Mouse (Mus musculus) cerebellum, adult 9-11 months (tissue): ENCODE measurements at regions not wholly inside any gene's neighbourhood (a gene's known extent, or its start where the extent isn't known, plus 50 kb on each side); places are given as distances from the start of the nearest gene placed in this dataset.
A peak's percentile ranks its signal among the peaks of the same experiment; 100 is the strongest.

Experiments
- DNase-seq: peaks from one replicate; pipeline ENCODE4 v3.0.0; 2022

DNA sequence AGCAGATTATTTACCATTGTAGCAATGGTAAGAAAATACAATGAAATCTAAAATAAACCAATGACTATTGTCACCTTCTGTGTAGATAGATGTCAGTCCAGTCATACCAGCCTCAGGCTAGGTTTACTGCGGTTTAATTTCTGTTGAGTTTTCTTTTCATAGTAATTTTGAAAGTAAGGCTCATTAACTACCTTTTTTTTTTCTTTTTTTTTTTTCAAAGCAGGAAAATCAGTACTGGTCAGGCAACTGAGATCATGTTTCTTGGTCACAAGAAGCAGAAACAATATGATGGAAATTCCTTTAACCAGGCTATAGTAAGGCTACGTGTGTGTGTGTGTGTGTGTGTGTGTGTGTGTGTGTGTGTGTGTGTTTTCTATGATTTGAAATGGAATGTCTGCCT lies 622.0 kb downstream of the Nfib start:
- no peak for DNase-seq

DNA sequence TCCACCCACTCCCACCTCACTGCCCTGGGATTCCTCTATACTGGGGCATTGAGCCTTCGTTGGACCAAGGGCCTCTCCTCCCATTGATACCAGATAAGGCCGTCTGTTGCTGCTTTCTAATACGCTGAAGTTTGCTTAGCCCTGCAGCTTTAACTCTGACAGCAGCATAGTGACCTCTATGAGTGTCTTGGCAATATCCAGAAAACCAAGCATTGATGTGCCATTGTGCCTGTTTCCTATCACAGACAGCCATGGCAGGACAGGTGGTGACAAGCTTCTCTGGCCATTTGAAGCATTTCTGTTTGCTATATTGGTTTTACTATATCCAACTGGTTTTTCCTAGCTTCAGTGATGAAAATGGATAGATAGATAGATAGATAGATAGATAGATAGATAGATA lies 625.4 kb upstream of the Mpdz start:
- DNase-seq = no peak

DNA sequence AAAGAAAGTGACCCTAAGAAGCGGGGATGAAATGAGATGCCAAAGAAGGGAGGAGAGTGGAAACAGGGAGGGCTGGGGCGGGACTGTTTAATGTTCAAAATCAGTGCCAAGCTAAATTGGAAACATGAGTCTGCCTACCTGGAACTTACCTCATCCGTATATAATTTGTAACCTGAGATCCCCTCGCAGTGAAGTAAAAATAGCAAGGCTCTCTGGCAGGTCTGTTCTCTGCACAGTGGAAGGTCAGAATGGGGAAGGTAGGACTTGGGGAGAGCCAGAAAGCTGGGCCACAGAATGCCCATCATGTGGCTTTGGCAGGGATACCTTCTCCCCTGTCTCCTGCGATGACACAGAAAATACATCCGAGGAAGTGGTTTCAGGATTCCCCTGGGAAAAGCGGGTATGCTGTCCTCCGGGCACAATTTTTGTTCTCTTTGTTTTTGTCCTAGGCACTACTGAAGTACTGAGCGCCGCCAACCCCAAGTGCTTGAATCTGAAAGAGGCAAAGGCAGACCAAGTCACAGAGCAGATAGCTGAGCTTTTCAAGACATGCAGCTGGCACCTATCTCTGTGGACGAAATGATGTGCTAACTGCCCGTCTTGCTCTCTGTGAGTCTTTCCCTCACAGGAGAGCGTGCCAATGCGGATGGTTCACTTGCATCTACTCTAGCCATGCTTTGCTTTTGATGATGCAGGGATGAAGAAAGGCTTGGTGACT lies 623.2 kb upstream of the Mpdz start:
- DNase-seq = peak; percentile 84

DNA sequence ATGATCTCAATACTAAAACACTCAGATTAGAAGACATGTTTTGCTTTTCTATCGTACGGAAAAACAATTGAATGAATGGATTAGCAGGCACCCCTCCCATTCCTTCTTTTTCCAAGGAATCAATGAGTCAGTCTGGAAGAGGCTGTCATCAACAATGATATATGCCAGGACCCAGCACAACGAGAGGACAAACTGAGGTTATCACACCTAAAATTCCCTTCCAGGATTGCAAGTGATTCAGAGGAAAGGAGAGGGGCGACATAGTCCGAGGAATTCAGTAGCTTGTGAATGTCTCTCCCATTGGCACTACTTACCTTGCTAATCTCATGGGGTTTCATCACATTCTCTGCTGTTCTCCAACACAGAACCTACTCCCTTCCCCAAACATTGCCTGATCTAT lies 620.1 kb upstream of the Mpdz start:
- no peak for DNase-seq

DNA sequence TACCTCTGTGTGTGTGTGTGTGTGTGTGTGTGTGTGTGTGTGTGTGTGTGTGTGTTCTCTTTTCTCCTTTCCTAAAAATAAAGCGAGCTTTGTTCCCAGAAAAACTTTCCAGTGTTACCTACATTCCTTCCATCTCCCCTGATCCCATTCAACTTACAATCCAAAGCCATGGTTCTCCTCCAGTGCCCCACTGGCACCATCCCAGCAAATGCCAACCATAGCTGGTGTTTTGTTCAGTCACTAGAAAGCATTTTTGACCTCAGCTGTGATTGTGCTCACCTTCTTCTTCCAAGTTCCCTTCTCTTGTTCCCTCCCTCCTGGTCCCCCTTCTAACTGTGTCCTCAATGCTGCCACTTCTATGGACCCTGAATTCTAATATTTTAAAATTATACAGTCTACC lies 614.1 kb upstream of the Mpdz start:
- DNase-seq = no peak

DNA sequence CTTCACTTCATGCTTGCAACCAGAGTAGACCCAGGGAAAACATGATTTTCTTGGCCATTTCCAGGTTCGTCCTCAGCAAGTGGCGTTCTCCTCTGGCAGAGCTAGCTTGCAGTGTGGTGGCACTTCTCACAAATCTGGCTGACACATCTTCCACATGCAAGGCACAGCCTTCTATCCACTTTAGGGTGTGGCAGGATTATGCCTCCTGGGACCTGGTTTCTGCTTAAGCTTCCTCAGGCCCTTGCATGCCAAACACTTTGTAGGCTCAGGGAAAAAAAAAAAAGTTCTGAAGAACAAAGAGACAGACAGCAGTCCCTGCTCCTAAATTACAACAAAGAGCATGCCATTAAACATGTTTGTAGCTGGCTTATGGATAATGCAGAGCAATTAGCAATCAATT lies 605.6 kb upstream of the Mpdz start:
- DNase-seq = no peak

DNA sequence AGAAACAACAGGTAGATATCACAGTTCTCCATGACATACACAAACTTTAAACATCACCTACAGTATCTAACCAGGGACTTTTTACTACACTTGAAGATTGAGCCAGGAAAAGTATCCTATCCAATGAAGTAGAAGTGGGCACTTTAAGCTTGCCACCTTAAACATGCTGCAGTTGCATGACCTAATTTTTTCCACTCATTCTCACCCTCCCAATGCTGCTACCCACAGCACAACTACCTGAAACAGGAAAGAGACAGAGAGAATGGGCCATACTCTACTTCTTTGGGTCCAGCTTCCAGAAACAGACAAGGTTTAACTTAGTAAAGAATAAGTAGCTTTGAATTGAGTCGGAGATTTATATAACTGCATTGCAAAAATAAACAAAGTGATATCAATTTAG lies 594.9 kb upstream of the Mpdz start:
- DNase-seq = no peak

DNA sequence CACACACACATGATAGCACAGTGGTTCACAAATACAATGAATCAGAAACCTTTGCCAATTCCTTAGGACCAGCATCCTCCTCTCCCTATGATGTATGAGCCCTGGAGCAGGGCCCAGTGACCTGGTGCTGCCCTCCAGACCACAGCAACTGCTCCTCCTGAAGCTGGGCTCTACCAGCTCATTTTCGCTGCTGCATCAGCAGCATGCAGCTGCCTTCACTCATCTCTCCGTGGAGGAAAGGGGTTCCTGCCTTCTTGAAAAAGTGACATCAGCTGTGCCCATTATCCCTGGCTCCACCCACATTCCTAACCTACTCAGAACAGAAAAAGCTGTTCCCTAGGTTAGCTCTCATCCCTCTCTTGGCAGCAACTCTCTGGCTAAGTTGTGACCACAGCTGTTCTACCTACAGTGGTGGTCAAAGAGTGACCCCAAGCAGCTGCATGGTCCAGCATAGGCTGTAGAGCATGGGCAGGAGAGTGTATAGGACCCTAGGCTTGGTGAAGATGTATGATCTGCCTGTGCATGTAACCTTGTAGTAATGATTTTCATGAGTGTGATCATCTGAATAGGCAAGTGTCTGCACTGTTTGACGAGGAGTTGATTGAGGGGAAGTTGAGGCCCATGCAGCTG lies 592.6 kb upstream of the Mpdz start:
- no peak for DNase-seq

DNA sequence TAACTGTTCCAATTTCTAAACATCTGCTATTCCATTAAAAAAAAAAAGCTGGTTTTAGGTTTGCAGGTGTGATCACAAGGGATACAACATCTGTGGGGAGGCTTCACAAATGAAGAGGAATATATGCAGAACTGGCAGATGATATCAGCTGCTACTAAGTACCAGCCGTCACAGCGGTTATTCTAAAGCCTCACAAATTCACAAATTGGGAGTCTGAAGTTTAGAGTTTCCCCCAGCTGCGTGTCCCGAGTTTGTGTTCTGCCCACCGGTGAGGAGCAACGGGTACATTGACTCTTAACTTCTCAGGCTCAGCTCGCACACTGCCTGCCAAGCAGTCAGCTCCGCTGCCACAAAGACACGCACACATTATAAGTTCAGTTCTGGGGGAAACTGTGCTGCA lies 586.6 kb upstream of the Mpdz start:
- DNase-seq = no peak

DNA sequence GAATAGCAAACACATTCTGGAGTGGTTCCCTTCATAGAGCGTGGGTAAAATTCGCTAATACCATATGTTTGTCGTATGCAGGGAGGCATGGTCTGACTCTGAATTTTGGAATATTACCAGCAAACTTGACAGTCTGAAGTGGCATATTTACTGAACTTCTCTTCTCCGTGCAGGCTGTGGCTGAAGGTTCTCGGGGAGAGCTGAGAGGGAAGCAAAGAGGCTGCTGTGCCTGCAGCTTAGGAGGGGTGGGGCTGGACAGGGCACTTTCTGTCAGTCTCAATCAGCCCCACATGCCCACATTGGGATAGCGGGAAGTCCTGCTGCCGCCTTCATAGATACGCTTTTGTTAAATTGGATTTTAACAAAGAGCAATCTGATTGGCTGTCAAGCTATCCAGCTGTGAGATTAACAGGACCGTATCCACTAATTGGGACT lies 584.8 kb upstream of the Mpdz start:
- DNase-seq = no peak

DNA sequence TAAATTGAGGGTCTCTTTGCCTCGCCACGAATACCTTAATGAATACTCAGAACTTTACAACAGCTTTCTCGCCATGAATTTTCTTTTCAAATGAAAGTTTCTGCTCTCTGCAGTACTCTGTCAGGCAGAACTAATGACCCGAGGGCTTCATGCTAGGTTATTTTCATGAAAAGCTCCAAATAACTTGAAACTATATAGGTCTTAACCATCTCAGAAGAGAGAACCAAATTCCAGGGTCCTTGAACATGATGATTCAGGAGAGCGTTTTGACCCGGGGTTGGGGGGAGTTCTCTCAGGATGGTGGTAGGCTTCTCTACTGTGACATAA lies 558.8 kb upstream of the Mpdz start:
- DNase-seq = no peak

DNA sequence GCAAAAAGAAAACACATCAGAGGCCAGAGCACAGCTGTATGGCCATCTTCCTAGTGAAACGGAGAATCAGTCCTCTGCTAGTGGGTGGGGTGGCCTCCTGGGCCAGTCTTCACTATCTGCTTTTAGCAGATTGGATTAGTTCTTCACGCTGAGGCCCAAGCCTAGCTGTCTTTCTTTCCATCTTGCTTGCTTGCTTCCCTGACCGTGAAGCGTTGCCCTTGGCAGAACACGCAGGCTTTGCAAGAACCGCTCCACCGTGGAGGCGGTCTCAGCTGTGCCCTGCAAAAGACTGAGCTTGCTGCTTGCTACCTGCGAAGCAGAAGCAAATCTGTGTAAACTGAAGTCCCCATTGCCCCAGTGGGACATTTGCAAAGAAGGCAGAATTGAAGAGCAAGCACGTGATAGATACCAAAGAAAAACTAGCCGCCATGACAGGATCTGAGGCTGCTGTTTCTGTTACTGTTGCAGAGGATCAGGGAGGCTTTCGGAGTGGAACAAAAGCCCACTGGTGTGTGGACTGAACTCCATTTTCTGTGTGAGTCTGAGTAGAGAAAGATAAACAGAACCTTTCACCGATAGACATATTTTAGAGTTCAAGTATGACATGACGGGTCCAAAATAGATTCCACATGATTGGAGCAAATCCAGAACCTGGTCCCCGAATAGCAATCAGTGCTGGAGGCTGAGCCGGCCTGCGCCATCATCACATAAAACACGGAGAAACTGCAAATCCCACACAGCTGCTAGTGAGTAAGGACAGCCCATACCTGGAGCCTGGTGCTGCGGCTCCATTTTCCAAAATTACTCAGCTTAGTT lies 558.2 kb upstream of the Mpdz start:
- no peak for DNase-seq

DNA sequence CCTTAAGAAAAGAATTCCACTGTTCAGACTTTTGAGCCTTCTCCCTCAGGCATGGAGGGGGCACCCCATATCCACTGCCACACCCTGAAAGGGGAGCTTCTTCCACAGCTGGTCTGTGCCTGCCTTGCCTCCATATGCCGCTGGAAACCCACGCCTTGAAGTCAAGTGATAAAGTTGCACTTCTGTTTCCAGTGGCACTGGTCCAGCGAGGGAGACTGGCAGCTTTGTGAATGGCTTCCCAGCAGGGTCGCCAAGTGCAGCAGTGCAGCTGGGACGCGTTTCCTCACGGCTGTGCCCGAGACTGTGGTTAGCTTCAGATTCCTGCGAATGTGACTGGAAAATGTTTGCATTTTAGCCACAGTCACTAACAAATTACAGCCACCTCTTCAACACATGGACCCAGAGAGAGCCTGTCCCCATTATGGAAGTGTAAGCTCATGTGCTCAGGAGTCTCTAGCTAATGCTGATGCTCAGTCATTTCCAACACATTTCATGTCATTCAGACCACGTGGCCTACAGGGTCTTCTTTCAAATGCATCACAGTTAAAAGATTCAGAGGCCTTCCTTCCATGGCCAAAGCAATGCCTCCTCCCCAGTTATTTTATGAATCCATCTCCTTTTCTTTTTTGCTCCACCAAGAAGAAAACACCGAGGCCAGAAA lies 557.2 kb upstream of the Mpdz start:
- no peak for DNase-seq

DNA sequence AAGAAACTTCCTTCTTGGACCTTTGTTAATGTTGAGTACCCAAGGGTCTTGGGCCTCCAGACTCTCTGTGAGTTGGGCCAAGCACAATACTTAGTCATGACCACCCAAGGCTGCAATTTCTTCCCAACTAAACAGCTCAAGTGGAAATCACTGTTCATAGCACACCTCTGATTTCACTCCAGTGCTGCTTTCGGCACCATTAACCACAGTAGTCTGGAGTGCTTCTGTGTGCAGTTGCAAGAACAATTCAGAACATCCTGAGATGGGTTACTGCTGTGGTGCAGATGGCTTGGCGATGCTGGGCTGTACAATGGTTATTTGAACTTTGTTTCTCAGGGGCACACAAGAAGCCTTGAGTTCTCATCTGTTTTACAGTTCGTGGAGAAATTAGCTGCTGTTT lies 556.5 kb upstream of the Mpdz start:
- DNase-seq = no peak

DNA sequence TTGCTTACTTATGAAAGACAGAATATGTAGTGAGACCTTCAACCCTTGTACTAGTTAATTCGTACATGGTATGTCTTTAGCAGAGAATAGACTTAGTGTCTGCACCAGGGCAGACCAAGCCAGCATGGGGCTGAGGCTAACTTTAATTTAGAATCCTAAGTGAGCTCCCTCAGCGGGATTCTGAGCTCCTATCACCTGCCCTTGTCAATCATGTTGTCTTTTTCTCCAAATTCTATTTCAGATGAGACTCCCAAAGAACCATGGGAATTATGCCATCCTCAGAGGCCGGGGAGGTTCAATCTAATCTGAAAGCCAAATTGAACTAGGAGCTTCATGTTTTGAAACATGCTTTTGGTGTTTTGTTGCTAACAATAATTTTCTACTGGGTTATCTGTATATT lies 553.8 kb upstream of the Mpdz start:
- DNase-seq = no peak

DNA sequence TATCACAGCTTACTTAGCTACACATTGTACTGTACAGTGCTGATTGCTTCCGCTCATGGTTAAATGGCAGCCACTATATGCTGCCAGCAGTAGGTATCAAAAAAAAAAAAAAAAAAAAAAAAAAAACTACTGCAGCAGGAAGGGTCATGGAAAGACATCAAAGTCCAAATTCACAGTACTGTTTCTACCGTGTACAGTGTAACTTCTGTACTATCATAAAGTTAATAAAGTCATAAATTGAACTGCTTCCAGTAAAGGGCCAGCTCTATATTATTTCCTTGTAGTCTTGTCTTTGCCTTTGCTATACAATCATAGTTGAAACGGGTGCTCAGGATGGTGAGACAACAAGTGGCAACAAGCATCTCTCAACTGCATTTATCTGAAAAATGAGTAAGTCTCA lies 552.6 kb upstream of the Mpdz start:
- DNase-seq = no peak

DNA sequence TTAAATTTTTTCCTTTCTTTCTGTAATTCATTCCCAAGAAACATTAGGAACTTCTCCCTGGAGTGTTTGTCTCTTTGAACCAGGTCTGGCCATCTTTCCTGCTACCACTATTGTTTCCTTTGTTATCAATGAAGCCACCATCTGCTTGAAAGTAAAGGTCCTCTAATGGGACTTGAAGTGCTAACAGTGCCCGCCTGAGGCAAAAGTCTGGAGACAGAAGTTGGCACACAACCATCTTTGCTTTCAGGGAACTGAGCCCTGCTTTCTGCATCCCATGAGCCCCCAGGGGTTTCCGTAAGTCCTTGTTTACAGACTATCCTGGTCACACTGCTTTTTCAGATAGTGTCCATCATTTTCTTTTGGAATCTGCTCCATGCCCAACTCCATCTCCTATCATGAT lies 546.2 kb upstream of the Mpdz start:
- no peak for DNase-seq

DNA sequence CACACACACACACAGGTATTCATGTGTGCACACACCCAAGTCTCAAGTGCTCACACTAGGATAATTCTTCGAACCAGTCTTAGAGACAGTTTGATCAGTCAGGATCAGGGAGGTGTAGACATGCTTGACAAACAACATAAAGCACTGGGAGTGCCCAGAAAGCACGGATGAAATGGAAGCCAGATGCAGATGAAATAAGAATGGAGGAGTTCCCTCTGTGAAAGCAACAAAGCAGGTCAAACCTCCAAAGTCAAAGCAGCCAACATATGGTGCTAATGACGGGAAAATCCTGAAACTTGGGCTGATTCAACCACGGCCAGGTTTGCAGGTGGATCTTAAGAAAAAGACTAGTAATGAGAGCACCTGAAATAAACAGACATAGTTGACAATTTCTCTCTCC lies 544.0 kb upstream of the Mpdz start:
- DNase-seq = no peak

DNA sequence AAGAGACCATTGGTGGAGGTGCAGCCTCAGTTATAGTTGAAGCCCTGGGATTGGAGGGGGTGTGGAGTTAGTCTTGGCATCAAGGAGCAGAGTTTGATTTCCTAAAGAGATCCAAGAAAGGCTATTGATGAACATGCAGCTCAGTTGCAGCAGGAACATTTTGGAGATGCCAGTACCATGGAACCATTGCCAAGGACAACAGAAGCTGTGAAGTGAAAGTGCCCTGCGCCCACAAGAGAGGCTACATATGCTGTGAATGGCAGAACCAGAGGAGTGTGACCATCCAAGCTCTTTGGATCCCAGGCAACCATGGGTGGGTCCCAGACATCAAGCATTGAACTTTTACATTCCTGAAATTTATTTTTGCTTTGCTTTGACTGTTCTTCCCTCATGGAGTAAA lies 539.2 kb upstream of the Mpdz start:
- no peak for DNase-seq

DNA sequence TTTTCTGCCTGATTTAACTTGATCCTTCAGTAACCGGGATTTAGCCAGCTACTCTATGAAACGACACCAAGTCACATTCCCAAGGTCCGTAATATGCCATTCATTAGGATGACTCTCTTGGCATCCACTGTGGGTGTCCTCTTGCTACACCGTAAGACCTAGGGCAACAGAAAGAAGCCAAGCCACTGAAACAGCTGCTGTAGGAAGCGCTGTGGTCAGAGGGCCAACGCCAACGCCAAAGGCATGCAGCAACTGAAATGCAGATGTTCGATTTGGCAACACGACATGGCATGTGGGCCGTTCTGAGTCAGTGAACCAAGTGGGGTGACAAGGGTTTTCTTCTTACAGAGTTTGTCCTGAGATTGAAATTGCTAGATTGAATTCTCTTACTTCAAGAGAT lies 527.9 kb upstream of the Mpdz start:
- no peak for DNase-seq

DNA sequence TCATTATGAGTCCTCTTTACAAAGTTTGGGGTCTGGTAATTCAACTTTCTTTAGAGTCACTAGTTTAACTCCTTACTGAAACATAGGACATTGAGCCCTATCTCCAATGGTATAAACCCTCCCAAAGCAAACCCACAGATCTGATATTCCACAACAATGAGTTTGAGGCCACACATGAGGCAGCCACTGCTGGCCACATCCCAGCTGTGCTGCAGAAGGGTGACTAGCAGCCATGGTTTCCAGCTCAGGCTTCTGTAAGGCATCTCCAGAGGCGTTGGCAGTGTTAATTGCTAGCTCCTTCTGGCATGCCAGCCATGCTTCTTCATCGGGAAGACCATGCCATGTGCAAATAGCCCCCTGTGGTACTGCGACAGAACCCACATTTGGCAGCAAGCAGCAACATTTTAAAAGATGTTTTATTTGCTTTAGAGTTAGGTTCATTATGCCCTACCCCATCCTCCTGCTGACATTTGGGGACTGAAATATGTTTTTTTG lies 527.1 kb upstream of the Mpdz start:
- no peak for DNase-seq

DNA sequence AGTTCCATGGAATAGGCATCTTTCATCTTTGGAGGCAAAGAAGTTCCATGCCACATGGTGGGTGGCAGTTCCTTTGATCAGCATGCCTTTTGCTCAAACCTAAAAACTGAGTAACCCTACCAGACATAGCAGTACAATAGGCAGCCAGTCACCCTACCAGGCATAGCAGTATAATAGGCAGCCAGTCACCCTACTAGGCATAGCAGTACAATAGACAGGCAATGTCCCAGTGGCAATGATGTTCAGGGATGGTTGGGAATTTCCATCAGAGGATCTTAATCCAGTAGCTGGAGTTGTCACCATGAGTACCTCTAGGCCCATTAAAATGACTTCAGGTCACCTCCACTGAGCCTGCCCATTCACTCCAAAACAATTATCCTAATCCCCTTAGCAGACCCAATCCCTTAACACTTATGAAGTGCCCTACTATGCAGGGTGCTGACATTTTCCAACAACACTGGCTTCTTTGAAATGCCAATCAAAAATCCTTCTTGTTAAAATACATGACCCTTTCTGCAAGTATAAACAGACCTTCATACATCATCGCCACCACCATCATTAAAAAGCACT lies 523.5 kb upstream of the Mpdz start:
- no peak for DNase-seq

DNA sequence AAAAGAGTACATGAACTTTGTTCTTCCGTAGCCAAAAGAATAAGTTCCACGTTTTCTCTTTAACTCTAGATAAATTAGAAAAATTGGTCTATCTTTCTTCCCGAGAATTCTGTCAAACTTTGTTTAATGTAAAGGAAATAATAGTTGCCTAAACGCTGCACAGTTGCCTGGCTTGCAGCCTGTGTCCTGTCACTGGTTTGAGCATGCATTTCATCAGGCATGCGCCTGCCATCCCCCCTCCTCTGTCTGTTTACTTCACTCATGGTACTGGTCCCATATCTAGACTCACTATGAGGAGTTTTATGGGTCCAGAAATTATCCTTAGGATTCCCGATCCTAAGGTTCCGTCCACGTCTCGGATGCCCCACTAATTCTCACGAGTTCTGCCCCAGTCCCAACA lies 520.5 kb upstream of the Mpdz start:
- no peak for DNase-seq
